Mouse (Mus musculus): ENCODE data around the gene D10Wsu102e. TPM values are rescaled to one million over a fixed set of nuclear protein-coding genes. Genes with fewer than 3 reads are reported as not detected.
"Not testable (repeated sequence)": the region's sequence is repeated elsewhere in the genome, so short reads cannot be mapped to it uniquely, and the experiment has no call there.

Gene D10Wsu102e
- polyA plus RNA-seq, 1 experiment from 2014 or later: 0.77 TPM

- Histone ChIP-seq H3K4me1 (no peaks in the 10 kb centered on the region), H3K4me2 (no peak overlapping the region), H3K9me3 (replicated peaks) (no peaks in the 10 kb centered on the region), H3K9ac (replicated peaks) (no peak overlapping the region), H3K27ac (replicated peaks) (no peak overlapping the region), H3K4me3 (replicated peaks) (no peak overlapping the region), H3K36me3 (peaks cover 18% of the 10 kb centered on the region), H3K27me3 (replicated peaks) (no peaks in the 10 kb centered on the region)
- ATAC-seq (ENCODE audit: low FRiP score): no peak
- WGBS: 94% methylated on average over 11 of the region's 11 CpGs
Measured at GRCm38 (mm10) chr10:83405031-83405430, 45.0 kb downstream of the D10Wsu102e start.

- Histone ChIP-seq H3K4me1 (no peaks in the 10 kb centered on the region), H3K4me2 (no peak overlapping the region), H3K9ac (replicated peaks) (no peak overlapping the region), H3K9me3 (replicated peaks) (no peaks in the 10 kb centered on the region), H3K27ac (replicated peaks) (no peak overlapping the region), H3K4me3 (replicated peaks) (no peak overlapping the region), H3K36me3 (peaks cover 23% of the 10 kb centered on the region), H3K27me3 (replicated peaks) (no peaks in the 10 kb centered on the region)
- ATAC-seq (ENCODE audit: low FRiP score): no peak
- WGBS: 93% methylated on average over 11 of the region's 11 CpGs
Measured at GRCm38 (mm10) chr10:83405711-83406110, 45.7 kb downstream of the D10Wsu102e start.

- WGBS: 96% methylated on average over 10 of the region's 10 CpGs
- H3K9ac ChIP-seq (replicated peaks): no peak overlapping the region
- no peak overlapping the region for H3K4me2 ChIP-seq
- H3K27ac ChIP-seq (replicated peaks): no peak overlapping the region
- ATAC-seq (ENCODE audit: low FRiP score): no peak
- no peak overlapping the region for H3K4me3 ChIP-seq (replicated peaks)
- H3K27me3 ChIP-seq (replicated peaks): no peaks in the 10 kb centered on the region
- peaks cover 36% of the 10 kb centered on the region for H3K36me3 ChIP-seq
- no peaks in the 10 kb centered on the region for H3K4me1 ChIP-seq
- H3K9me3 ChIP-seq (replicated peaks): peaks cover 9% of the 10 kb centered on the region
Measured at GRCm38 (mm10) chr10:83407141-83407540, 47.1 kb downstream of the D10Wsu102e start.

GRCm38 (mm10) chr10:83418466-83418865 lies 58.4 kb downstream of the D10Wsu102e start:
- H3K27me3 ChIP-seq (replicated peaks); H3K4me1 ChIP-seq; H3K9ac ChIP-seq (replicated peaks); H3K4me3 ChIP-seq (replicated peaks); H3K4me2 ChIP-seq; ATAC-seq (ENCODE audit: low FRiP score); H3K27ac ChIP-seq (replicated peaks): not testable (repeated sequence)
- H3K9me3 ChIP-seq (replicated peaks): peaks cover 16% of the 10 kb centered on the region
- 96% methylated on average over 16 of the region's 16 CpGs for WGBS
- H3K36me3 ChIP-seq: peaks cover 21% of the 10 kb centered on the region

GRCm38 (mm10) chr10:83448582-83448981 lies 88.6 kb downstream of the D10Wsu102e start:
- Histone ChIP-seq H3K4me2 (no peak overlapping the region), H3K36me3 (peaks cover 25% of the 10 kb centered on the region), H3K9ac (replicated peaks) (no peak overlapping the region), H3K27ac (replicated peaks) (no peak overlapping the region), H3K4me3 (replicated peaks) (no peak overlapping the region), H3K27me3 (replicated peaks) (no peaks in the 10 kb centered on the region), H3K4me1 (no peaks in the 10 kb centered on the region), H3K9me3 (replicated peaks) (peaks cover 41% of the 10 kb centered on the region)
- ATAC-seq (ENCODE audit: low FRiP score): no peak
- 91% methylated on average over 7 of the region's 7 CpGs for WGBS

GRCm38 (mm10) chr10:83457531-83457930 lies 97.5 kb downstream of the D10Wsu102e start:
- Histone ChIP-seq H3K27ac (replicated peaks) (no peak overlapping the region), H3K4me3 (replicated peaks) (no peak overlapping the region), H3K4me2 (no peak overlapping the region), H3K27me3 (replicated peaks) (no peaks in the 10 kb centered on the region), H3K9ac (replicated peaks) (no peak overlapping the region), H3K36me3 (peaks cover 16% of the 10 kb centered on the region), H3K4me1 (no peaks in the 10 kb centered on the region), H3K9me3 (replicated peaks) (peaks cover 38% of the 10 kb centered on the region)
- WGBS: 98% methylated on average over 3 of the region's 3 CpGs
- ATAC-seq (ENCODE audit: low FRiP score): no peak

- no peak overlapping the region for H3K4me2 ChIP-seq
- H3K27ac ChIP-seq (replicated peaks): no peak overlapping the region
- no peak for ATAC-seq (ENCODE audit: low FRiP score)
- no peak overlapping the region for H3K9ac ChIP-seq (replicated peaks)
- H3K9me3 ChIP-seq (replicated peaks): no peaks in the 10 kb centered on the region; the same call in 1 of the 2 replicates
- 96% methylated on average over 13 of the region's 13 CpGs for WGBS
- no peaks in the 10 kb centered on the region for H3K27me3 ChIP-seq (replicated peaks)
- no peak overlapping the region for H3K4me3 ChIP-seq (replicated peaks)
- H3K36me3 ChIP-seq: peaks cover 12% of the 10 kb centered on the region
- H3K4me1 ChIP-seq: no peaks in the 10 kb centered on the region
Measured at GRCm38 (mm10) chr10:83475226-83475625, 115.2 kb downstream of the D10Wsu102e start.

- no peaks in the 10 kb centered on the region for H3K27me3 ChIP-seq (replicated peaks)
- peaks cover 12% of the 10 kb centered on the region for H3K36me3 ChIP-seq
- 81% methylated on average over 5 of the region's 5 CpGs for WGBS
- no peak for ATAC-seq (ENCODE audit: low FRiP score)
- H3K4me2 ChIP-seq: no peak overlapping the region
- no peaks in the 10 kb centered on the region for H3K4me1 ChIP-seq
- no peak overlapping the region for H3K4me3 ChIP-seq (replicated peaks)
- H3K27ac ChIP-seq (replicated peaks): no peak overlapping the region
- no peaks in the 10 kb centered on the region; the same call in 1 of the 2 replicates for H3K9me3 ChIP-seq (replicated peaks)
- H3K9ac ChIP-seq (replicated peaks): no peak overlapping the region
Measured at GRCm38 (mm10) chr10:83477286-83477685, 117.3 kb downstream of the D10Wsu102e start.

- Histone ChIP-seq H3K36me3 (peaks cover 74% of the 10 kb centered on the region), H3K4me1 (no peaks in the 10 kb centered on the region), H3K4me2 (no peak overlapping the region), H3K27ac (replicated peaks) (no peak overlapping the region), H3K9ac (replicated peaks) (no peak overlapping the region), H3K4me3 (replicated peaks) (no peak overlapping the region), H3K9me3 (replicated peaks) (no peaks in the 10 kb centered on the region), H3K27me3 (replicated peaks) (no peaks in the 10 kb centered on the region)
- WGBS: 89% methylated on average over 6 of the region's 6 CpGs
- no peak for ATAC-seq (ENCODE audit: low FRiP score)
Measured at GRCm38 (mm10) chr10:83490506-83490905, 130.5 kb downstream of the D10Wsu102e start.

GRCm38 (mm10) chr10:83497321-83497720 lies 137.3 kb downstream of the D10Wsu102e start:
- no peaks in the 10 kb centered on the region for H3K4me1 ChIP-seq
- H3K9me3 ChIP-seq (replicated peaks): no peaks in the 10 kb centered on the region
- no peak overlapping the region for H3K4me3 ChIP-seq (replicated peaks)
- WGBS: 87% methylated on average over 13 of the region's 13 CpGs
- peaks cover 47% of the 10 kb centered on the region for H3K36me3 ChIP-seq
- H3K27ac ChIP-seq (replicated peaks): no peak overlapping the region
- no peak for ATAC-seq (ENCODE audit: low FRiP score)
- no peaks in the 10 kb centered on the region for H3K27me3 ChIP-seq (replicated peaks)
- no peak overlapping the region for H3K9ac ChIP-seq (replicated peaks)
- no peak overlapping the region for H3K4me2 ChIP-seq

GRCm38 (mm10) chr10:83508962-83509660 lies 149.1 kb downstream of the D10Wsu102e start:
- ATAC-seq (ENCODE audit: low FRiP score): no peak
- H3K36me3 ChIP-seq: peaks cover 67% of the 10 kb centered on the region
- WGBS: 69% methylated on average over 8 of the region's 8 CpGs
- no peak overlapping the region for H3K4me2 ChIP-seq
- no peak overlapping the region for H3K9ac ChIP-seq (replicated peaks)
- no peaks in the 10 kb centered on the region for H3K4me1 ChIP-seq
- H3K27me3 ChIP-seq (replicated peaks): no peaks in the 10 kb centered on the region
- no peaks in the 10 kb centered on the region for H3K9me3 ChIP-seq (replicated peaks)
- H3K4me3 ChIP-seq (replicated peaks): no peak overlapping the region
- no peak overlapping the region for H3K27ac ChIP-seq (replicated peaks)

GRCm38 (mm10) chr10:83511304-83511703 lies 151.3 kb downstream of the D10Wsu102e start:
- Histone ChIP-seq H3K9me3 (replicated peaks) (no peaks in the 10 kb centered on the region), H3K4me1 (no peaks in the 10 kb centered on the region), H3K4me2 (no peak overlapping the region), H3K27ac (replicated peaks) (no peak overlapping the region), H3K27me3 (replicated peaks) (no peaks in the 10 kb centered on the region), H3K36me3 (peaks cover 70% of the 10 kb centered on the region), H3K4me3 (replicated peaks) (no peak overlapping the region), H3K9ac (replicated peaks) (no peak overlapping the region)
- WGBS: 85% methylated on average over 5 of the region's 5 CpGs
- no peak for ATAC-seq (ENCODE audit: low FRiP score)

Measured in neural tube, embryonic 15.5 days (tissue).